Mouse (Mus musculus) myocyte (in vitro differentiated cells): Measurements from ENCODE around the gene AI837181. TPM values are rescaled to one million over a fixed set of nuclear protein-coding genes. Genes with fewer than 3 reads are reported as not detected.

ENCODE experiments used
- H3K27me3 ChIP-seq: one replicate; pipeline ENCODE4 v1.6.1; 2011; ENCODE audit not compliant: control insufficient read depth, insufficient read depth, insufficient read length
- H3K36me3 ChIP-seq: one replicate; pipeline ENCODE4 v1.6.1; 2011; ENCODE audit not compliant: control insufficient read depth, insufficient read depth
- H3K4me2 ChIP-seq: one replicate; pipeline ENCODE4 v1.6.1; 2011; ENCODE audit warnings: low read depth, control low read depth
- H3K4me3 ChIP-seq: one replicate; pipeline ENCODE4 v1.5.1; 2011; ENCODE audit warnings: mild to moderate bottlenecking, control low read depth, moderate library complexity
- H3K79me2 ChIP-seq: one replicate; pipeline ENCODE4 v1.6.1; 2011; ENCODE audit not compliant: control insufficient read depth, insufficient read depth
- H3ac ChIP-seq: one replicate; pipeline ENCODE4 v1.6.1; 2011; ENCODE audit not compliant: control insufficient read depth, insufficient read length
- CEBPB ChIP-seq: IDR thresholded peaks from 2 replicates; pipeline ENCODE4 v1.6.1; 2011; ENCODE audit warnings: mild to moderate bottlenecking, moderate library complexity; ENCODE audit not compliant: poor library complexity, insufficient read depth, severe bottlenecking
- E2F4 ChIP-seq: IDR thresholded peaks from one replicate; pipeline ENCODE4 v1.6.1; 2011; ENCODE audit warnings: mild to moderate bottlenecking, control low read depth, moderate library complexity; ENCODE audit not compliant: insufficient read depth
- MAX ChIP-seq: IDR thresholded peaks from one replicate; pipeline ENCODE4 v1.6.1; 2011; ENCODE audit warnings: low read depth, mild to moderate bottlenecking, control low read depth
- MYOD1 ChIP-seq, 3 experiments: IDR thresholded peaks; one replicate each; pipeline ENCODE4 v1.6.1; 2011; ENCODE audit warnings: control low read depth in 2 of 3, low read depth in 2 of 3, mild to moderate bottlenecking in 2 of 3, moderate library complexity in 1 of 3; ENCODE audit not compliant: insufficient read length in 2 of 3, control insufficient read depth in 1 of 3
- MYOG ChIP-seq, 3 experiments: IDR thresholded peaks; one replicate each; pipeline ENCODE4 v1.6.1; 2011; ENCODE audit warnings: control low read depth in 2 of 3, low read depth in 2 of 3, mild to moderate bottlenecking in 2 of 3; ENCODE audit not compliant: insufficient read length in 2 of 3, control insufficient read depth in 1 of 3, insufficient read depth in 1 of 3
- POLR2A ChIP-seq: IDR thresholded peaks from one replicate; pipeline ENCODE4 v1.6.1; 2011; ENCODE audit warnings: low read depth, mild to moderate bottlenecking, control low read depth, moderate library complexity; ENCODE audit not compliant: insufficient read length
- POLR2AphosphoS2 ChIP-seq: IDR thresholded peaks from one replicate; pipeline ENCODE4 v1.6.1; 2011; ENCODE audit warnings: low read depth, control low read depth; ENCODE audit not compliant: insufficient read length
- REST ChIP-seq: IDR thresholded peaks from one replicate; pipeline ENCODE4 v1.6.1; 2011; ENCODE audit warnings: mild to moderate bottlenecking, control low read depth, moderate library complexity; ENCODE audit not compliant: insufficient read depth, insufficient read length
- SRF ChIP-seq: IDR thresholded peaks from one replicate; pipeline ENCODE4 v1.6.1; 2011; ENCODE audit warnings: low read depth; ENCODE audit not compliant: control insufficient read depth, insufficient read length
- TCF12 ChIP-seq: IDR thresholded peaks from one replicate; pipeline ENCODE4 v1.6.1; 2011; ENCODE audit warnings: mild to moderate bottlenecking, control low read depth; ENCODE audit not compliant: poor library complexity, insufficient read depth, severe bottlenecking
- TCF3 ChIP-seq: IDR thresholded peaks from one replicate; pipeline ENCODE4 v1.6.1; 2011; ENCODE audit warnings: low read depth, control low read depth; ENCODE audit not compliant: insufficient read length
- USF1 ChIP-seq: IDR thresholded peaks from one replicate; pipeline ENCODE4 v1.6.1; 2011; ENCODE audit warnings: low read depth, mild to moderate bottlenecking, control low read depth, moderate library complexity
- polyA plus RNA-seq: library from polyadenylated mRNA; unstranded; fragments of >200 nt; fragmentation: generic; extraction: Trizol; gene quantifications from one replicate; pipeline ENCODE4 v1.2.1, GENCODE M21; 2012; ENCODE audit warnings: missing spikeins

The AI837181 gene
- polyA plus RNA-seq, 1 experiment, result 69.9 TPM

DNA sequence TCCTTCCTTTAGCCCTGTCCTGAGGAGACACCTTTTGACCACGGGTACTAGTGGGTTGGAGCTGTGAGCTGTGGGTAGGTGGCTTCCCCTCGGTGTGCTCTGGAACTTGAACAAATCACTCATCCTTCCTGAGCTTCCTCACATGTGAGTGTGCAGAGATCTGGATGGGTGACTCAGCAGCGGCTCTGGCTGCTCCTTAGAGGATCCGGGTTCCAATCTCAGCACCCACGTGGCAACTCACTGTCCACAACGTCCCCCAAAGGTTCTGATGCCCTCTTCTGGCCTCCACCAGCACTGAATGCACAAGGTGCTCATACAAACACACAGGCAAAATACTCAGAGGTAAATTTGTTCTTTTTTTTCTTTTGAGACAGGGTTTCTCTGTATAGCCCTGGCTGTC lies 26.8 kb downstream of the AI837181 start:
- no peak overlapping the region for H3ac ChIP-seq
- peaks cover 6% of the 10 kb centered on the region for H3K36me3 ChIP-seq
- no peaks in the 10 kb centered on the region for H3K27me3 ChIP-seq
- TF ChIP-seq MYOG (IDR thresholded peaks at IDR 0.05; ENCODE audit: control insufficient read depth in 1 of 3, insufficient read depth in 1 of 3, insufficient read length in 2 of 3, low read depth in 2 of 3) (no peak), TCF3 (no peak), POLR2AphosphoS2 (no peak), USF1 (no peak), REST (no peak), E2F4 (no peak), POLR2A (no peak), MYOD1 (IDR thresholded peaks at IDR 0.05; ENCODE audit: control insufficient read depth in 1 of 3, insufficient read length in 2 of 3, low read depth in 2 of 3) (no peak), CEBPB (no peak), MAX (no peak), TCF12 (no peak)
- peaks cover 83% of the 10 kb centered on the region for H3K79me2 ChIP-seq
- no peak overlapping the region for H3K4me3 ChIP-seq
- H3K4me2 ChIP-seq, result no peak overlapping the region

DNA sequence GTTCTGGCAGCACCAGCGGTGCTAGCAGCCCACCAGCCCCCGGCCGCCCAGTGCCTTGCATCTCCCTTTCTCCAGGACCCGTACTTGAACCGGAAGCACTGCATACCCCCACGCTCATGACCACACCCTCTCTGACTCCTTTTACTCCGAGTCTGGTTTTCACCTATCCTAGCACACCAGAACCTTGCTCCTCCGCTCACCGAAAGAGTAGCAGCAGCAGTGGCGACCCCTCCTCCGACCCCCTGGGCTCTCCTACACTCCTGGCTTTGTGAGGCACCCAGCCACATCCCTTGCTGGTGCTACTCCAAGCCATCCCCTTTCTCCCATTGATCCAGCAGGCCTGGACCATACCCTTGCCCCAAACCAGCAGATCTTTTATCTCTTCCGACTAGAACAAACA lies 30.1 kb downstream of the AI837181 start:
- no peak for TF ChIP-seq REST
- TF ChIP-seq USF1, result no peak
- no peak for TF ChIP-seq MYOG (IDR thresholded peaks at IDR 0.05; ENCODE audit: control insufficient read depth in 1 of 3, insufficient read depth in 1 of 3, insufficient read length in 2 of 3, low read depth in 2 of 3)
- TF ChIP-seq POLR2A, result peak; percentile 4
- no peak for TF ChIP-seq MYOD1 (IDR thresholded peaks at IDR 0.05; ENCODE audit: control insufficient read depth in 1 of 3, insufficient read length in 2 of 3, low read depth in 2 of 3)
- no peak for TF ChIP-seq POLR2AphosphoS2
- no peak overlapping the region for H3ac ChIP-seq
- no peaks in the 10 kb centered on the region for H3K27me3 ChIP-seq
- H3K79me2 ChIP-seq, result peaks cover 61% of the 10 kb centered on the region
- no peak overlapping the region for H3K4me3 ChIP-seq
- H3K4me2 ChIP-seq, result peak overlapping the region; percentile 93
- H3K36me3 ChIP-seq, result peaks cover 6% of the 10 kb centered on the region

DNA sequence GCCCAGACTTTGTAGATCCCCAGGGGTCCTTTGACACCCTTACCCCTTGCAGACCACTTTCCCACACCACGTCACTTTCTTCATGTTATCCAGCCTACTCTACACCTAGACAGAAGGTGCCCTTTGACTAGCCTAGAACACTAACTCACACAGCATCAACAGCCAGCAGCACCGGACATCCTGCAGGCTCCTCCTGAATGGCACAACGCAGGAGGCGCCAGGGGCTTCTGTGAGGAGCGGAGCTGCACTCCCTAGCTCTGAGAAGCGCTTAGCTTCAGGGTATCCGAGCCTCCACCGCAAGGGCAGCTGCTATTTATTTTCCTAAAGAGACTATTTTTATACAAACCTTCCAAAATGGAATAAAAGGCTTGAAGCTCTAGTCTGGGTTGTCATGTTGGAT lies 30.6 kb downstream of the AI837181 start:
- Histone ChIP-seq H3K4me2 (peak overlapping the region; percentile 93), H3K27me3 (no peaks in the 10 kb centered on the region), H3K79me2 (peaks cover 57% of the 10 kb centered on the region), H3K4me3 (peak overlapping the region; percentile 48), H3ac (no peak overlapping the region), H3K36me3 (peaks cover 6% of the 10 kb centered on the region)
- TF ChIP-seq MAX (no peak), REST (no peak), MYOD1 (IDR thresholded peaks at IDR 0.05; ENCODE audit: control insufficient read depth in 1 of 3, insufficient read length in 2 of 3, low read depth in 2 of 3) (no peak), MYOG (IDR thresholded peaks at IDR 0.05; ENCODE audit: control insufficient read depth in 1 of 3, insufficient read depth in 1 of 3, insufficient read length in 2 of 3, low read depth in 2 of 3) (no peak), POLR2AphosphoS2 (no peak), TCF12 (no peak), USF1 (no peak)

DNA sequence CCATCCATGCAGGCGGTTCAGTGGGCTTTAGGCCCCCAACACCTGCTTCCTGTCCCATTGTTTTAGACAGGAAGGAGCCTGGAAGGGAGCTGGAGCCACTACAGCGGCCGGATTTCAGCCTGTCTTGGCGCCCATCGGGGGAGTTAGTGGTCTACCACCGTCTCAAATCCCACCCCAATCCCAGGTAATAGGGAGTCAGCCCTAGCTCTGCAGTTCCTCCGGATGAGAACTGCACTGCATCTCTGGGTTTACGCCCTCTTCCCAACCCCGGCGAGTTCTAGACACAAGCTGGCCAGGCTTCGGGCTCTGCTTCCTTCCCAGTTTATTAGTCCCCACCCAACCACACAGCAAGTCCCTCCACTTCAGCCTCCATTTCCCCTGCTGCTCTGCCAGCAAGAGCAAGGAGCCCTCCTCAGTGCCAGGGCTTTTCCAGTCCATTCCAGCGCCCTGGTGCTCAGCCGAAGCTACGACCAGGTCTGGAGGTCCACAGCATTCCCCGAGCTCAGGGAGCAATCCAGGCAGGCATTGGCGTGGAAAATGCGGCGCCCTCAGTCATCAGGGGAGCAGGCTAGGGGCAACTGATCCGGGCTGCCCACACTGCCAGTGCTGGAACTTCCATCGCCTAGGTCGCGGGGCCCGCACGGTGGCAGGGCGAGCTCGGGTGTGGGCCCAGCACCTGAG lies 31.4 kb downstream of the AI837181 start:
- Histone ChIP-seq H3K79me2 (peaks cover 57% of the 10 kb centered on the region), H3K4me3 (peak overlapping the region; percentile 48), H3K4me2 (peak overlapping the region; percentile 93), H3ac (peak overlapping the region; percentile 63), H3K27me3 (no peaks in the 10 kb centered on the region), H3K36me3 (peaks cover 6% of the 10 kb centered on the region)
- TF ChIP-seq POLR2AphosphoS2, result peak; percentile 10
- no peak for TF ChIP-seq TCF12

DNA sequence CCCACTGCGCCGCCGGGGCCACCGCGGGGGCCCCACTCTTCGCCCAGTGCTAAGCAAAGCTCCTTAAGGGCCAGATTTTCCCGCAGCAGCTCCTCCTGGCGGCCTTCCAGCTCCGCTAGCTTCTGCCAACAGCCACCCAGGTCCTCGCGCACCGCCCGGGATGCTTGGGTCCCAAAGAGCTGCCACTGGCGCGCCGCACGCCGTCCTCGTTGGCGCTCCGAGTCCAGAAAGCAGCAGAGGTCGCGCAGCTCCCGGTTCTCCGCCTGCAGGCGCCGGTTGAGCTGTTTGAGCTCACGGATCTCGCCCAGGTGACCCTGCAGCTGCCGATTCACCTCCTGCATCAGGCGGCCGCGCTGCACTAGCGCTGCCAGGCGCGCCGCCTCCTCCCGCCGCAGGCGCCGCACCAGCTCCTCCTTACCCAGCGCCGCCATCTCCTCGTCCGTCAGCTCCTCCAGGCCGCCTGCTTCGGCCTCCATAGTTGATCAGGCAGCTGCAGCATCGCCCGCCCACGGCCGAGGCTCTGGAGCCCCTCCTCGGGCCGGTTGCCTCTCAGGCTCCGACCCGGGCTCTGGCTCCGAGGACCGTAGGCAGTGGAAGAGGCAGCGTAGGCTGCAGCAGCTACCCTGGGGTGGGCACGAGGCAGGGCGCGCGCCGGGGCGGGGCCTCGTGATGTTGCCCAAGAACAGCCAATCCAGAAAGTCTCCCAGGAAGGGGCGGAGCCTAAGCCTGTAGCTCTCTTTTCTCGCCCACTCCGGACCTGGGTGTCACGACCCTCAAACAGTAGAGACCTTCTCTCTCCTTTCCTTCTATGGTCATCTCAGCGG lies 32.2 kb downstream of the AI837181 start:
- TF ChIP-seq TCF3 (no peak), POLR2AphosphoS2 (peak; percentile 76), POLR2A (peak; percentile 92), USF1 (no peak), TCF12 (no peak), MYOD1 (IDR thresholded peaks at IDR 0.05; ENCODE audit: control insufficient read depth in 1 of 3, insufficient read length in 2 of 3, low read depth in 2 of 3) (peak in 1 of 3 experiments; percentile 31), E2F4 (no peak), MYOG (IDR thresholded peaks at IDR 0.05; ENCODE audit: control insufficient read depth in 1 of 3, insufficient read depth in 1 of 3, insufficient read length in 2 of 3, low read depth in 2 of 3) (peak in 1 of 3 experiments; percentile 35), SRF (peak; percentile 42), REST (no peak), MAX (no peak), CEBPB (no peak)
- Histone ChIP-seq H3K36me3 (peaks cover 6% of the 10 kb centered on the region), H3K27me3 (no peaks in the 10 kb centered on the region), H3K79me2 (peaks cover 57% of the 10 kb centered on the region), H3ac (peak overlapping the region; percentile 63), H3K4me3 (peak overlapping the region; percentile 48), H3K4me2 (peak overlapping the region; percentile 93)
